ENCODE assay signal across 8 mouse cellular contexts in genomic region chr6:24347745-24348480, GRCm38 (mm10).
DNase-seq lines count a peak whose midpoint lies in the region; ATAC-seq and TF ChIP-seq lines count a peak whose summit lies in the region.

No protein-coding gene starts in this region.

- H3K36me3 ChIP-seq in CH12.LX (replicated peaks in 1 of 2; ENCODE audit: control insufficient read depth in 1 of 2, insufficient read depth in 1 of 2, low read length in 1 of 2): no peaks in the 10 kb centered on the region
- no peaks in the 10 kb centered on the region for H3K36me3 ChIP-seq in heart, embryonic 14.5 days (ENCODE audit: control insufficient read depth, insufficient read depth, low read length)
- H3K36me3 ChIP-seq in kidney, embryonic 16.5 days (ENCODE audit: insufficient read depth, low read length): no peaks in the 10 kb centered on the region
- H3K36me3 ChIP-seq in thymus, adult 2 months (ENCODE audit: control insufficient read depth, insufficient read depth, low read length): no peaks in the 10 kb centered on the region

- no peaks in the 10 kb centered on the region for H3K4me1 ChIP-seq in CH12.LX (ENCODE audit: control insufficient read depth in 1 of 2, insufficient read depth in 2 of 2)
- H3K4me1 ChIP-seq in heart, embryonic 14.5 days (ENCODE audit: control insufficient read depth in 2 of 2, insufficient read depth in 2 of 2, low read length in 2 of 2): no peaks in the 10 kb centered on the region
- H3K4me1 ChIP-seq in kidney, embryonic 16.5 days (ENCODE audit: insufficient read depth, low read length): peaks cover 14% of the 10 kb centered on the region
- H3K4me1 ChIP-seq in thymus, adult 2 months (replicated peaks; ENCODE audit: control insufficient read depth, insufficient read depth, low read length): 0 out of 2 replicates have a peak, but pooled peaks cover 3% of the 10 kb centered on the region

- no peak for TF ChIP-seq POLR2A in CH12.LX (IDR thresholded peaks at IDR 0.05; ENCODE audit: low read depth, low read length)
- no peak for TF ChIP-seq POLR2A in thymus, adult 2 months (IDR thresholded peaks at IDR 0.05; ENCODE audit: control insufficient read depth, extremely low read depth, insufficient read depth, low read length, poor library complexity)

- no peaks in the 10 kb centered on the region for H3K27me3 ChIP-seq in CH12.LX (replicated peaks)
- H3K27me3 ChIP-seq in heart, embryonic 14.5 days (ENCODE audit: control insufficient read depth, insufficient read depth, low read length): no peaks in the 10 kb centered on the region
- no peaks in the 10 kb centered on the region for H3K27me3 ChIP-seq in kidney, embryonic 16.5 days (ENCODE audit: insufficient read depth, low read length)
- no peaks in the 10 kb centered on the region for H3K27me3 ChIP-seq in thymus, adult 2 months (ENCODE audit: control insufficient read depth, insufficient read depth, low read length)

- TF ChIP-seq EP300 in CH12.LX (IDR thresholded peaks at IDR 0.05; ENCODE audit: low read length): no peak

- no peaks in the 10 kb centered on the region for H3K79me2 ChIP-seq in CH12.LX (replicated peaks; ENCODE audit: control insufficient read depth, extremely low read depth, insufficient read depth, poor library complexity, severe bottlenecking)

- no peaks in the 10 kb centered on the region for H3K9me3 ChIP-seq in CH12.LX (replicated peaks; ENCODE audit: low read length)
- H3K9me3 ChIP-seq in heart, embryonic 14.5 days (ENCODE audit: control insufficient read depth, low read length): no peaks in the 10 kb centered on the region
- H3K9me3 ChIP-seq in kidney, embryonic 16.5 days (ENCODE audit: low read length): no peaks in the 10 kb centered on the region

- WGBS in heart, embryonic 14.5 days: 68% methylated on average over 13 of the region's 13 CpGs
- WGBS in kidney, embryonic 16.5 days: 19% methylated on average over 13 of the region's 13 CpGs
- WGBS in thymus, adult 2 months: 53% methylated on average over 13 of the region's 13 CpGs

- H3K27ac ChIP-seq in CH12.LX (ENCODE audit: insufficient read depth, low read depth): no peak overlapping the region
- H3K27ac ChIP-seq in heart, embryonic 14.5 days (replicated peaks in 1 of 2; ENCODE audit: control insufficient read depth in 1 of 2, insufficient read depth in 1 of 2, low read depth in 2 of 2, low read length in 2 of 2): no peak overlapping the region
- H3K27ac ChIP-seq in kidney, embryonic 16.5 days (ENCODE audit: low read length): peak overlapping the region; percentile 83
- peak overlapping the region; percentile 50; the same call in 1 of the 2 replicates for H3K27ac ChIP-seq in thymus, adult 2 months (ENCODE audit: control insufficient read depth, insufficient read depth, low read length)

- no peak for TF ChIP-seq CTCF in CH12.LX (conservative IDR thresholded peaks at IDR 0.05 in 1 of 2, IDR thresholded peaks at IDR 0.05 in 1 of 2; ENCODE audit: low read depth in 2 of 2, low read length in 2 of 2)
- TF ChIP-seq CTCF in thymus, adult 2 months (IDR thresholded peaks at IDR 0.05; ENCODE audit: borderline replicate concordance, control insufficient read depth, extremely low read depth, insufficient read depth, low read length, poor library complexity): no peak

- in situ Hi-C loops in CH12.LX (cut with MboI; ENCODE audit: low pct_ligation_motif_present, low pct_unique_long_range_greater_than_20kb, low sequenced_read_pairs): no loop called here

- no peak overlapping the region for H3K9ac ChIP-seq in CH12.LX (ENCODE audit: insufficient read depth, low read depth)
- no peak overlapping the region for H3K9ac ChIP-seq in heart, embryonic 14.5 days (ENCODE audit: low read length)
- H3K9ac ChIP-seq in kidney, embryonic 16.5 days (replicated peaks; ENCODE audit: low read length): no peak overlapping the region

- dilution Hi-C loops in CH12.LX (cut with MboI; ENCODE audit: extremely low pct_ligation_motif_present, extremely low pct_unique_long_range_greater_than_20kb, low sequenced_read_pairs): no loop called here

- no peak overlapping the region for H3K4me2 ChIP-seq in CH12.LX (ENCODE audit: insufficient read depth, low read depth, poor library complexity, severe bottlenecking)
- H3K4me2 ChIP-seq in heart, embryonic 14.5 days (ENCODE audit: low read length): peak overlapping the region; percentile 25
- peak overlapping the region; percentile 39 for H3K4me2 ChIP-seq in kidney, embryonic 16.5 days (replicated peaks; ENCODE audit: low read depth, low read length)

- ATAC-seq in heart, embryonic 14.5 days (ENCODE audit: insufficient number of reproducible peaks, insufficient read depth, low FRiP score, low read depth): no peak
- peak; percentile 94 for ATAC-seq in kidney, embryonic 16.5 days (ENCODE audit: low FRiP score, low TSS enrichment)
- ATAC-seq in megakaryocyte, adult 5-6 weeks (ENCODE audit: poor library complexity, severe bottlenecking): peak; percentile 59

- H3K4me3 ChIP-seq in CH12.LX (replicated peaks in 1 of 3; ENCODE audit: low read depth in 2 of 3, low read length in 2 of 3, poor library complexity in 1 of 3): no peak overlapping the region
- H3K4me3 ChIP-seq in heart, embryonic 14.5 days (ENCODE audit: control insufficient read depth in 1 of 2, insufficient read depth in 1 of 2, low read depth in 1 of 2, low read length in 2 of 2): no peak overlapping the region
- H3K4me3 ChIP-seq in kidney, embryonic 16.5 days (ENCODE audit: low read length): no peak overlapping the region
- H3K4me3 ChIP-seq in thymus, adult 2 months (ENCODE audit: control insufficient read depth, insufficient read depth, low read length): no peak overlapping the region

- TF ChIP-seq RAD21 in CH12.LX (IDR thresholded peaks at IDR 0.05; ENCODE audit: low read depth, low read length): no peak

- DNase-seq in adrenal gland, adult (ENCODE audit: inconsistent age in 2 of 2, low spot score in 1 of 2): peak; percentile 11 to 20
- no peak for DNase-seq in adrenal gland, adult 8-10 months
- DNase-seq in CH12.LX (ENCODE audit: extremely low read depth): peak; percentile 17
- peak; percentile 58 for DNase-seq in thymus, adult 2 months
- DNase-seq in urinary bladder, postnatal 25 days (ENCODE audit: low spot score): no peak

TF ChIP-seq in CH12.LX, 34 proteins besides CTCF, POLR2A, EP300 and RAD21:
- TF ChIP-seq CHD1 (IDR thresholded peaks at IDR 0.05; ENCODE audit: low read depth, low read length): no peak
- no peak for TF ChIP-seq UBTF (IDR thresholded peaks at IDR 0.05; ENCODE audit: low read depth, low read length)
- no peak for TF ChIP-seq USF1 (IDR thresholded peaks at IDR 0.05; ENCODE audit: low read depth, low read length)
- no peak for TF ChIP-seq USF2 (conservative IDR thresholded peaks at IDR 0.05; ENCODE audit: low read depth, low read length)
- no peak for TF ChIP-seq HCFC1 (IDR thresholded peaks at IDR 0.05; ENCODE audit: low read depth, low read length)
- no peak for TF ChIP-seq ZMIZ1 (IDR thresholded peaks at IDR 0.05; ENCODE audit: low read depth, low read length)
- no peak for TF ChIP-seq SMC3 (IDR thresholded peaks at IDR 0.05; ENCODE audit: low read depth, low read length)
- TF ChIP-seq PAX5 (IDR thresholded peaks at IDR 0.05; ENCODE audit: low read length): no peak
- TF ChIP-seq NRF1 (IDR thresholded peaks at IDR 0.05; ENCODE audit: low read depth, low read length): no peak
- no peak for TF ChIP-seq ZKSCAN1 (IDR thresholded peaks at IDR 0.05; ENCODE audit: borderline replicate concordance, low read depth, low read length)
- TF ChIP-seq MXI1 (IDR thresholded peaks at IDR 0.05; ENCODE audit: low read depth, low read length): no peak
- no peak for TF ChIP-seq ETS1 (conservative IDR thresholded peaks at IDR 0.05; ENCODE audit: low read depth, low read length)
- no peak for TF ChIP-seq MAX (IDR thresholded peaks at IDR 0.05; ENCODE audit: low read length)
- no peak for TF ChIP-seq TCF12 (IDR thresholded peaks at IDR 0.05; ENCODE audit: low read depth, low read length)
- TF ChIP-seq ZNF384 (IDR thresholded peaks at IDR 0.05; ENCODE audit: low read depth, low read length): no peak
- no peak for TF ChIP-seq TBP (conservative IDR thresholded peaks at IDR 0.05; ENCODE audit: low read depth, low read length)

Comparison
In these comparisons a context has a peak if more than half of its experiments do, and no peak if none do; other contexts are left out.
1. DNase-seq: peak in adrenal gland, adult (2 of 2), CH12.LX (single experiment) and thymus, adult 2 months (single experiment); none in adrenal gland, adult 8-10 months (single experiment) and urinary bladder, postnatal 25 days (single experiment).
2. H3K27ac ChIP-seq: peak in kidney, embryonic 16.5 days (single experiment) and thymus, adult 2 months (single experiment); none in CH12.LX (single experiment) and heart, embryonic 14.5 days (0 of 2).